Mouse (Mus musculus): ENCODE data around the gene Tuba8. TPM values are rescaled to one million over a fixed set of nuclear protein-coding genes. Genes with fewer than 3 reads are reported as not detected.

Gene Tuba8
- polyA plus RNA-seq, 2 experiments from 2014 or later = 0.34 to 1.2 TPM

DNA sequence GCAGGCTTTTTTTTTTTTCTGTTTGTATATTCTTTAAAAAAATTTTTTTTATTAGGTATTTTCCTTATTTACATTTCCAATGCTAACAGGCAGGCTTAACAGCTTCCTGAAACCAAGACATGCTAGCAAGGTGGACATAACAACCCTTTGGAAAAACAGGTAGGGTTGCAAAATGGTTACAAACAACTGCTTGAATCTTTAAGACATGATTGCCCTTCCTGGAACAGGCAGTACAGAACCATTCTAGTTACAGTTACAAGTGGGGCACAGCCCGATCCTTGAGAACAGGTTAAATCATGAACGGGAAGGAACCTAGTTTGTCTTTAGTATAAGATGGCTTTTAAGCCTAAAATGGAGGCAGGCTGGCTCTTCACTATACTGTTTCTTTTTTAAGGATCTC is 25.9 kb downstream of the Tuba8 start:
- no peak for ATAC-seq

DNA sequence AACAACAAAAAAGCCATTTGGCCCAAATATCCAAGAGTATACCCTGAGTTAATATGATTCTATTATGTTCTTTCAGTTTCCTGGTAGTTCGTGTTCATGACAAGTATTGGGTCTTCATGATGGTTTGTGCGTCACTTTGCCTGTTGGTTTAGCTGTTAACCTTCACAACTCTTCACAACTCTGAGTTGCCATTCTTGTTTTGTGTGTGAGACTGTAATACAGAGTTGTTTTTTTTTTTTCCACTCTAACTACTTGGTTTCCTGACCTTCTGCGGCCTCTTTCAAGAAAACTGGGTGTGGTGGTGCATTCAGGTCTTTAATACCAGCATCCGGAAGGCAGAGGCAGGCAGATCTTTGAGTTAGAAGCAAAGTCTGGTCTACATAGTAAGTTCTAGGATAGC is 27.7 kb downstream of the Tuba8 start:
- ATAC-seq = peak; percentile 27

DNA sequence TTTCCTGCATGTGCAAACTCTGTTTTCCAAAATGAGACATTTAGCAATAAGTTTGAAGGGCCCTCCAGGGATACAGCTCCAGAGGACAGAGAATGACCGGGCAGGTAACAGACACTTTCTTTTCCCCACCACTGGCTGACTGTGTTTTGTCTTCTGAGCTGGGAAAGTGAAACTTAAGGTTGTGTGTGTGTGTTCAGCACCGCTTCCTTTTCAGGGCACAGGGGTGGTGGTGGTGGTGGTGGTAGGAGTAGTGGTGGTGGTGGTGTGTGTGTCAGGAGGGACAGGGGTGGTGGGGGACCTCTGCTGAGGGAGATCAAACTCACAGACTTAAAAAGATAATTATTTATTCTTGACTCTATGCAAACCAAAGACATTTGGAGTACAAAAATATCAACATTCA is 31.3 kb downstream of the Tuba8 start:
- ATAC-seq = peak; percentile 33

DNA sequence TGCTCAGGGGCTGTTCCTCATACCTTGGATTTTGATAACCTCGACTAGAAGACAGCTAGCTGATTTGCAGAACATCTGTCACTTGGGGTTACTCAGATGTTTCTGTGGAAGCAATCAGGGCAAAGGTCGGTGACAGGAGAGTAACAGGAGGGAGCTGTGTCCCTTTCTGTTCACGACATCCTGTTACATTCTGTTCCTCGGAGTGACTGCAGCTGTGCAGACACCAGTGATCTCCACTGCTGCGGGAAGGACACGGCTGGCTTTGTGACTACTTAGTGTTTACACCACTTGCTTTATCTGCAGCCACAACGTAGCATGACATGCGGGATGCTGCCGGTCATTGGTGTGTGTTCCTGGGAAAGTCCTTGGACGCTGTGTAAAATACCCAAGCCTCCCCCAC is 32.7 kb downstream of the Tuba8 start:
- peak; percentile 28 for ATAC-seq

DNA sequence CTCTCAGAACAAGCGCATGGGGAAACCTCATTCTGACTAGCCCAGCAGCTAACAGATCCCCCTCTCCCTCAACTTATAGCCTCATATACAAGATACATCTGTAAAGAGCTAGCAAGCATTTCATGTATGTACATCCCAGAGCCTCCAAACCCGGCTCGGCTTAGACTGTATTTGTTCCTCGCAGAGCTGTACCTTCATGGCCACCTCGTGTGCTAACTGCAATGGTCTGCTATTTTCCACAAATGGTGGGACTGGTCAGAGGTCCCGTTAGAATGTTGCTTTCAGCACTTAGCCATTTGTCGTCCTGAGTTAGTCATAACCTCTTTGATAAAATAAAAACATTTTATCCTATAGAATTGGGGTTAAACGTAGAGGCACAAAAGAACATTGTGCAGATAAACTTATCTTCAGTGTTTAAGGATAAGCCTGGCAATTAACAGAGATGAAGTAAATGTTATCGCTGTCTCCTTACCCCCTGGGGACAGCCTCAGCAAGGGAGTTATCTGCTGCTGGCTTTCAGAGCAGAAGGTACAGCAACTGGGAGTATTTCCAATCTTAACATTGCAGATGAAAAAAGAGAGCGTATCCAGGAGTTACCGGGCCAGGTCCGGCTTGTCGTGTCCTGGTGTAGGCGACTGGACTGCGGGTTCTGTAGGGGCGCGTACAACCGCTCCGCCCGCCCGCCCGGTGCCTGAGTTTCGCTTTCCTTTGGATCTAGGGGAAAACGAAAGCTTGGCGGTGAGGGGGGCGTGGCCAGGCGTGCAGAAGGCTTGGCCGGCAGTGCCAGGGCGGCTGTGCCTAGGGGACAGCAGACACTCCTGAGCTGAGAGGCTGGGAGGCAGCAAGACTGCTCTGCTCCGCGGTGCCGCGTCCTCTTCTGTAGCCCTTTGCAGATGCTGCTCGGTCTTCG is 34.9 kb downstream of the Tuba8 start, which contains the start of gene Usp18:
Usp18 (plus strand) TSS at position 780 of the 910 bp plus-strand sequence.
- peak; percentile 86 for ATAC-seq

DNA sequence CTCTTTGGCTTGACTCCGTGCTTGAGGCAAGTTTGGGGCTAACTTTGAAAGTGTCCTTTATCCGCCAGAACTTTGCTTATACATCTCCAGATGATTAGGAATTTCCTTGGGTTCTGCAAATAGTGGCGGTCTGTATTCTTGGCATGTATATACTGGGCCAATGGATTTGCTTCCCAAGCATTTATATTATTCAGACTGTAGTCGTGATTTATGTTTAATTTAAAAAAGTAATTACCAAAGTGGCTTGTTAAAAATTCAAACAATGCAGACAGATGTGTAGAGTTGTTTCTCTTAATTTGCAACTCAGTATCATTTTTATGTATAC is 35.5 kb downstream of the Tuba8 start:
- no peak for ATAC-seq

DNA sequence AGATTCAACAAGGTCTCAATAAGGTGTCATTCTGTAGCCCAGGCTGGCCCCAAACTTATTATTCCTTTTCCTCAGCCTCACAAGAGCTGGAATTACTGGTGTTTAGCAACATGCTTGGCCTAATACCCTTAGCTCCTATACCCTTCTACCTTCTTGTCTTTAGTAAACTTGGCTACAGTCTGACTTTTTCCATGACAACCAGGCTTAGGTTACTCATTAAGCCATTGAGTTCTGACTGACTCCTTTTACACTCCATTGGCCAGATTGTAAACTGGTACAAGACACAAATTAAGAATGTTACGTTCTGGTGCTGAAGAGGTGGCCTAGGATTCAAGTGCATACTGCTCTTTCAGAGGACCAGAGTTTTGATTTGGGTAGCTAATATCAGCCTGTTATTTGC is 39.9 kb downstream of the Tuba8 start:
- ATAC-seq = no peak

DNA sequence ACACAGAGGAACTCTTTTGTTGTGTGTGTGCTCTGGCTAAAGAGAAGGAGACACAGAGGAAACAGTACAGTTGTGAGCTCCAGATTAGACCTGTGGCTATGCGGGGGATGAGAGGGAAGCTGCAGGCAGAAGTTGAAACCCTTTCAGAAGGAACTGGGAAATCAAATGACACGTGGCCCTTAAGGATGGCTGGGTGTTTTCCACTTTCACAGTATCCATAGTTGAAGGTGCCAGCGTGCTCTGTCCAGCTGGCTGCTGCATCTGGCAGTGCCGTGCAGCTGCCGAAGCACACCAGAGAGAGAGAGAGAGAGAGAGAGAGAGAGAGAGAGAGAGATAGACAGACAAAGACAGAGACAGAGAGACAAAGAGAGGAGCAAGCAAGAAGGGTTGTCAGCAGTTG is 40.8 kb downstream of the Tuba8 start:
- ATAC-seq = no peak

DNA sequence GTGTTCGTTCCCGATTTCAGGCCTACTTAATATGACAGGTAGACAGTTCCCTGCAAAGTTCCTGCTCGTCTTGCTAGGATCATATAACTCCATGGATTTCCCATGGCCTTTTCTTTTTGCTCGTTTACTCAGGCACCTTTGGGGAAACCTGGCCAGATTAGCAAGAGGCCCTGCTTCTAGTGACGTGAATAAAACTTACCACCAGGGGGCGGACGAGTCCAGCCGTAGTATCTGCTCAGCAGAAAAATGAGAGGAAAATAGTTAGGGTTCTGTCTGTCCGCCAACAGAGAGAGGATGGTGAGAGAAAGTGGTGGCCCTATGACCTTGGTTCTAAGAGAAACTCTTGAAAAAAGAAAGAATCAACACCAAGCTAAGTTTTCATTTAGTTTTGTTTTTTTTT is 50.1 kb downstream of the Tuba8 start:
- peak; percentile 90 for ATAC-seq

DNA sequence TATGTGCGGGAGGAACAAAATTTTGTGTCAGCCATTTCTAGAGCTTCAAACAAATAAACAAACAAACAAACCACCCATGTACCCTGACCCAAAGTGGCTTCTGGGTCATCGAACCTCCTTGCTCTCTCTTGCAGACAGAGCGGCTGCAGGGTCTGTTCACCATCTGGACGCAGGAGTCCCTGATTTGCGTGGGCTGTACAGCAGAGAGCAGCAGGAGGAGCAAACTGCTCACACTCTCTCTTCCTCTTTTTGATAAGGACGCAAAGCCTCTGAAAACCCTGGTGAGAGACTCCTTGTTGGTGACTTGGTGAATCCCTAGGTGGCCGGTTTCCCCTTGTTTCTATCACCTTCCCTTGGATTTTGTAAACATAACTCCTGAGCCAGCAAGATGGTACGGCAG is 50.7 kb downstream of the Tuba8 start:
- ATAC-seq = no peak

DNA sequence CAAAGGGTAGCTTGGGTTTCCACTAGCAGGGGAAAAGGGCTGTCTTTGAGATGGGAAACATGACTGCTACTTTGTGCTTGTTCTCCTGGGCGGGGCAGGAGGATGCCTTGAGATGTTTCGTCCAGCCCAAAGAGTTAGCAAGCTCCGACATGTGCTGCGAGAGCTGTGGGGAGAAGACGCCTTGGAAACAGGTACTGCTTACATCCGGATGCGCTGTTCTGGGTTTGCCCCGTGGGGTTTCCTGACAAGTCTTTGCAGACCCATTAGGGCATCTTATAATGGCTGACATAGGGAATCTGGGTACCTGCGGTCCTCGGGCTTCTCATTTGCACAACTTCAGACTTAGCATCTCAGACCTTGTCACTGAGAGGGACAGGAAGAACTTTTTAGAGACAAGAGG is 51.5 kb downstream of the Tuba8 start:
- no peak for ATAC-seq

DNA sequence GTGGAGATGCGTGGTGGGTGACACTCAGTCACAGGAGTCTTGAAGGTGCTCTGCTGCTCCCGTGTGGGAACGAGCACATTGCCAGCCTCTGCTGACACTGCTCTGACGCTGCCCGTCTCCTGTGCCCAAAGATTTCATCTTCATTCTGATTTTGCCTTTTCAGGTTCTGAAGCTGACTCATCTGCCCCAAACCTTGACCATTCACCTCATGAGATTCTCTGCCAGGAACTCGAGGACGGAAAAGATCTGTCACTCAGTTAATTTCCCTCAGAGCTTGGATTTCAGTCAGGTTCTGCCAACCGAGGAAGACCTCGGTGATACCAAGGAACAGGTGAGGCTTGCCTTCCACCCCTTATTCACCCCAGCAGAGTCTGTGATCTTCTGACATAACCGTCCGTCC is 52.0 kb downstream of the Tuba8 start:
- no peak for ATAC-seq

DNA sequence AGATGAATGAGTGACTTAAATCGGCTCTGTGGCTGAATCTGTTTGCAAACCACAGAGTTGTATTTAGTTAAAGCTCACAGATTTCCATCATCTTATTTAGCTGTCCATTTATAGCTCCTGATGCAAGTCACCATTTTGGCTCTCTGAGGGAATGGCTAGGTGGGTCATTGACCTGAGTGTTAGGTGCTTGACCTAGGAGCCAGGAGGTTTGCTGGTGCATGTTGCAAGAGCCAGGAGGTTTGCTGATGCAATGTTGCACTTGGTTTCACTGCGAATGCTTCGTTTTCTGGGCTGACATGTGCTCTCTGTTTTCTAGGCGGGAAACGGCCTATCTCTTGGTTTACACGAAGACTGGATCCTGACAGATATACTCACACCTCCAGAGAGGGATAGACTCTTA is 59.7 kb downstream of the Tuba8 start:
- ATAC-seq = no peak

DNA sequence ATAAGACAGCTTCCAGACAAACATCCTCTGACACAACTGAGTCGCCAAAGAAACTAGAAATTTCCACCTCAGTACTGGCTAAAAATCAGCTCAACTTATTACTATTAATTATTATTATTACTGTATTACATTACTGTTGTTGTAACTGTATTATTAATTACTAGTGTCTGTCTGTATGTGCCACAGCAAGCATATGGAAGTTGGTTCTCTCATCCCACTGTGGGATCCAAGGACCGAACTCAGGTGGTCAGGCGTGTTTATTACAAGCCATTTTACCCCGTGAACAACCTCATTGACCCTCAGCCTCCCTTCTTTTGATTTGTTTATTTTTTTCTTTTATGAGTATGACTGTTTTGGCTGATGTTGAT is 61.2 kb downstream of the Tuba8 start:
- ATAC-seq = no peak

DNA sequence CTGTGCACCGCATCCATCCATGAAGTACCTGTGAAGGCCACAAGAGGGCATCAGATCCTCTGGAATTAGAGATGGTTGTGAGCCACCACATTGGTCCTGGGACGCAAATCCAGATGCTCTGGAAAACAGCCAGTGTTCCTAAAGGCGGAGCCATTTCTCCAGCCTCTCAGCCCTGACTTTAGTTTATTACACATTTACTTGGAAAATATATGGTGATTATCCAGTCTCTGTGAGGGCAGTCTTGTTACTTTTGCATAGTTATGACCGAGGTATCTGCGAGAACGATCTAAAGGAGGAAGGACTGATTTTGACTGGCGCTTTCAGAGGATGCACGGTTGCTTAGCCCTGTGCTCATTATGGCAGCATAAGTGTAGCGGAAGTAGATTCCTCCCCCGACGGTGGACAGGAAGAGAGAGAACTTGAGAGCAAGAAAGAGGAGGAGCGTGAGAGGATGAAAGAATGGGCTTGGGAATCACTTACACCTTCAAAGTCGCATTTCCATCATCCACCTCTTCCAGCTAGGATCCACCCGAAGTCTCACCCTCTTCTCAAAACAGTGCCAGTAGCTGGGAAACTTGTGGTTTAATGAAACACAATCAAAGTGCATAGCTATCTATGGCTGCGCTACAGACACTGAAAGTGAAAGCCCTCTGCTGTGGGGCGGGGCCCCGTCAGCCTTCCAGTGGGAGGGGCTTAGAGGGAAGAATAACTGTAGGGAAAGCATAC is 61.7 kb downstream of the Tuba8 start:
- ATAC-seq = peak; percentile 95

DNA sequence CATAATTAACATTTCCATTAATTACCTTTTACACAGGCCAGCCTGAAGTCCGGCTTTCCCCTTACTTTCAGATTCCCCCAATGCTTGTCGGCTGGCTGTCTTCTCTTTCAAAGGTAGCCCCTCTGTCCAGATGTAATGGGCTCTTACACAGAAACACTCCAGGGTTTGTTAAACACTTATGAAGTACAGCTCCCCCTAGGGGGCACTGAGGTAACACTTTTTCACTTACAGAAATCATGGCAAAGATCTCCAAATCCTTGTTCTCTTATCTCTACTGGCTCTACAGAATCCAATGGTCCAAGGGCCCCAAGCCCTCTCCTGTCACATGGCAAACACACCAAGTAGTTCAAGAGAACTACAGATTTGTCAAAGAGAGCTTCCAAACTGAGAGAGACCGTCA is 63.9 kb downstream of the Tuba8 start:
- ATAC-seq = no peak

Other genes starting within 250 kb of the Tuba8 start
- 10 to 100 TPM in 1 of 2 experiments, 1 to 10 TPM in 1; 9.9 to 11.8 TPM for gene Mical3, start 79.7 kb upstream of the Tuba8 start, polyA plus RNA-seq (2017; shearing (Covaris generic))
- 1 to 10 TPM; 2.3 to 4.3 TPM for gene Pex26, start 27.0 kb upstream of the Tuba8 start, polyA plus RNA-seq (2017; shearing (Covaris generic))
- 100 to 1,000 TPM; 123 to 154 TPM for gene Usp18, start 35.2 kb downstream of the Tuba8 start, polyA plus RNA-seq (2017; shearing (Covaris generic))
- under 1 TPM in 1 of 2 experiments, not detected in 1; 0.27 TPM for gene Slc6a13, start 89.5 kb downstream of the Tuba8 start, polyA plus RNA-seq (2017; shearing (Covaris generic))
- gene Slc6a12, start 132.4 kb downstream of the Tuba8 start, polyA plus RNA-seq (2017; shearing (Covaris generic)) = not detected